Mouse (Mus musculus): ENCODE results near the gene Med19.
"Not testable (repeated sequence)": the region's sequence is repeated elsewhere in the genome, so short reads cannot be mapped to it uniquely, and the experiment has no call there.

Med19 gene

DNA sequence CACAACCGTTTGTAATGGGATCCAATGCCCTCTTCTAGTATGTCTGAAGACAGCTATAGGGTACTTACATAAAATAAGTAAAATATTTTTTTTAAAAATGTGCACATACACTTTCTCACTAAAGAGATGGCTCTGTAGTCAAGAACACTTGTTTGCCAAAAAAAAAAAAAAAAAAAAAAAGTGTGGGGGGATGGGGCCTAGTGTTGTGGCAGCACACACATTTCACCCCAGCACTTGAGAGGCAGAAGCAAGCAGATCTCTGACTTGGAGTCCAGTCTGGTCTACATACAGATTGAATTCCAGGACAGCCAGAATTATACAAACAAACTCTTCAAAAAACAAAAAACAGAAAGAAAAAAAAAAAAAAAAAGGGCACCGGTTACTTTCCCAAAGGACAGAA, 42.5 kb downstream of the Med19 start:
- DNase-seq (ENCODE audit: low spot score): no peak

- no peak for DNase-seq (ENCODE audit: low spot score)
Measured at GRCm38 (mm10) chr2:84721182-84721581, 43.0 kb downstream of the Med19 start.

- no peak for DNase-seq (ENCODE audit: low spot score)
Measured at GRCm38 (mm10) chr2:84723856-84724255, 45.7 kb downstream of the Med19 start.

- no peak for DNase-seq (ENCODE audit: low spot score)
Measured at GRCm38 (mm10) chr2:84725770-84726169, 47.6 kb downstream of the Med19 start.

GRCm38 (mm10) chr2:84726716-84727115, 48.5 kb downstream of the Med19 start:
- no peak for DNase-seq (ENCODE audit: low spot score)

DNA sequence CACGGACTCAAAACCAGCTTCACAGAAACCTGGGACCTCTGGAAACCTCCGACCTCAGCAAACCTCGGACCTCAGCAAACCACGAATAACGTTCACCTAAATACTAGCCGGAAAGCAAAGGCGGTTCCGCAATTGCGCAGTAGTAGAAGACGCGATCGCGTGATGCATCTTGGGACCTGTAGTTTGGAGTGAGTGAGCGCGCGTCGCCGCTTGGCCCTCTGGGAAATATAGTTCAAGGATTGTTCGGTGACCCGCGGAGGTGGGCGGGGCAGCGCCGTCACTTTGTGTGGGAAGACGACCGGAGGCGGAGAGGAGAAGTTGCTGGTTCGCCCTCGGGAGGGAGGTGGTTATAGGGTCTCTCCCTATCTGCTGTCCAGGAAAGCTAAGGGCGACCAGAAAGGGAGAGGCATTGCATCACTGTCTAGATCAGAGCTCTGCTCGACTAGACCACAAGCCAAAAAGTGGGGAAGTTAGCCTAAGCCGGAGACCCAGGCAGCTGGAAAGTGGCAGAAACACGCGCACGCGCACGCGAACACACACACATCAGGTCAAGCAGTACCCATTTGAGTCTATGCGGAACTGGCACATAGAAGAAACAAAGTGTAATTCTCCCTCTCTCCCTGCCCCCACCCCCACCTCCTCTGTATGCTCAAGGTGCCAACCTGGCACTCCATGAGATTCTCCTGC, 49.1 kb downstream of the Med19 start, which contains the start of gene Clp1:
Clp1 (minus strand) TSS at position 179 of the 687 bp plus-strand sequence.
- DNase-seq (ENCODE audit: low spot score): peak; percentile 96

GRCm38 (mm10) chr2:84728191-84728590, 50.0 kb downstream of the Med19 start:
- not testable (repeated sequence) for DNase-seq (ENCODE audit: low spot score)

- DNase-seq (ENCODE audit: low spot score): no peak
Measured at GRCm38 (mm10) chr2:84731206-84731605, 53.0 kb downstream of the Med19 start.

GRCm38 (mm10) chr2:84732394-84732793, 54.2 kb downstream of the Med19 start:
- no peak for DNase-seq (ENCODE audit: low spot score)

- DNase-seq (ENCODE audit: low spot score): peak; percentile 51
Measured at GRCm38 (mm10) chr2:84733579-84734300, 55.5 kb downstream of the Med19 start, which contains the start of gene Ypel4. Ypel4 (plus strand) TSS chr2:84734058.

- DNase-seq (ENCODE audit: low spot score): peak; percentile 18
Measured at GRCm38 (mm10) chr2:84734351-84734864, 56.2 kb downstream of the Med19 start.

- no peak for DNase-seq (ENCODE audit: low spot score)
Measured at GRCm38 (mm10) chr2:84734919-84735318, 56.7 kb downstream of the Med19 start.

- peak; percentile 47 for DNase-seq (ENCODE audit: low spot score)
Measured at GRCm38 (mm10) chr2:84735346-84735920, 57.2 kb downstream of the Med19 start.

GRCm38 (mm10) chr2:84736312-84737161, 58.3 kb downstream of the Med19 start:
- peak; percentile 23 for DNase-seq (ENCODE audit: low spot score)

GRCm38 (mm10) chr2:84737451-84737925, 59.3 kb downstream of the Med19 start:
- peak; percentile 64 for DNase-seq (ENCODE audit: low spot score)
